Mouse (Mus musculus): ENCODE results near the gene Umodl1. TPM values are rescaled to one million over a fixed set of nuclear protein-coding genes. Genes with fewer than 3 reads are reported as not detected.

The Umodl1 gene
- polyA plus RNA-seq, 1 experiment = not detected

DNA sequence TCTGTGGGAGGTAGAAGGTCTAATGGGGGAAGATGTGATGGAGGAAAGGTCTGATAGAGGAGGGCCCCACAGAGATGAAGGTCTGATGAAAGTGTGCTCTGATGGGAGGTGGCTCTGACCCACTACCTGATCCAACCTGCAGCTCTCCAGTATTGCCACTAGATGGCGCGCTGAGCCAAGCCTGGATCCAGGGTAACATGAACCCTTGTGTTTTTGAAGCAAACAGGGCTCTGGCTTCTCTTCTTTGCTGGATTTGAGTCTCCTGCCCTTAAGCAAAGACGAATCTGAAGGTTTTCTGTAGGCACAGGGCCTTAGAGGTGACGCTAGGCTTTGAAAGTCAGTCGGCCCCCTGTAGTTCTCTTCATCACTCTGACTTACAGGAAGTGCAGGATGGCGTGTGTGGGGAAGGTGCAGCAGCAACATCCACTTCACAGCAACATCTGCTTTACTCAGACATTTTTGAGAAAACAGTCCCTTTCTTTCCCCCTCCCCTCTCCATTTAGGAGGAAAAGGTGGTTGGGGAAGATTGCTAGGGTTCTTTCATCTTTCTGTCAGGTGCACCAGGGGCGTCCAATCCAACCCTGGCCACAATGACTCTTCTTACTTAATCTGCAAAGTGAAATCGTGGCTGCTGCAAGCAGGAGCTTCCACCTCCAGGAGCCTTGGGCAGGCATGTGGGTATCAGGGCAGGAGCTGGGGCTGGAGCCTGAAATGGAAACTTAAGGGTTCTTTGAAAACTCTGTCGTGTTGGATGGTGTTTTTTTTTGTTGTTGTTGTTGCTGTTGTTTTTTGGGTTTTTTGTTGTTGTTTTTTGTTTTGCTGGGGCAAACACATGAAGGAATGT is 57.3 kb downstream of the Umodl1 start:
- no peaks in the 10 kb centered on the region for H3K36me3 ChIP-seq (ENCODE audit: control insufficient read depth, insufficient read depth)
- no peak overlapping the region for H3K4me2 ChIP-seq (ENCODE audit: low read depth)
- H3K27me3 ChIP-seq (ENCODE audit: control insufficient read depth, insufficient read depth, insufficient read length) = no peaks in the 10 kb centered on the region
- H3K4me3 ChIP-seq = no peak overlapping the region
- TF ChIP-seq USF1 (IDR thresholded peaks at IDR 0.05; ENCODE audit: low read depth) (no peak), MAX (IDR thresholded peaks at IDR 0.05; ENCODE audit: low read depth) (no peak), SRF (IDR thresholded peaks at IDR 0.05; ENCODE audit: control insufficient read depth, insufficient read length, low read depth) (no peak), MYOG (IDR thresholded peaks at IDR 0.05; ENCODE audit: control insufficient read depth in 1 of 3, insufficient read depth in 1 of 3, insufficient read length in 2 of 3, low read depth in 2 of 3) (no peak), E2F4 (IDR thresholded peaks at IDR 0.05; ENCODE audit: insufficient read depth) (no peak)
- no peaks in the 10 kb centered on the region for H3K79me2 ChIP-seq (ENCODE audit: control insufficient read depth, insufficient read depth)
- no peak overlapping the region for H3ac ChIP-seq (ENCODE audit: control insufficient read depth, insufficient read length)

DNA sequence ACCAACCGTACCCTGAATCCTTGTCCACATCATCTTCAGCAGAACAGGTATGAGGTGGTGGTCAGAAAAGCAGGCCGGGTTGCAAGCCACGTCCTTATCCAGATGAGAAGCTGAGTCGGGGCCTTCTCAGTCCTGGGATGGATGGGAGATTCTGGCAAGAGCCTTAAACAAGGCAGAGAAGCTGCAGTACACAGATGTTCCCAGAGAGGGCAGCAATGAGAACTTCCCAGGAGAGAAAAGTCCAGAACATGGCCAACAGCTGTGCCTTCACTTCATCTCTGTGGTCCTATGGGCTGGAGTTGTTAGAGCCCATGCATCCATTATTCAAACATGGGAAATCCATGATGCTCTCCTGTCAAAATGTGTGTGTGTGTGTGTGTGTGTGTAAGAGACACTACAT is 63.8 kb downstream of the Umodl1 start:
- Histone ChIP-seq H3K27me3 (ENCODE audit: control insufficient read depth, insufficient read depth, insufficient read length) (no peaks in the 10 kb centered on the region), H3K4me2 (ENCODE audit: low read depth) (no peak overlapping the region), H3K4me3 (no peak overlapping the region), H3ac (ENCODE audit: control insufficient read depth, insufficient read length) (no peak overlapping the region), H3K79me2 (ENCODE audit: control insufficient read depth, insufficient read depth) (no peaks in the 10 kb centered on the region), H3K36me3 (ENCODE audit: control insufficient read depth, insufficient read depth) (no peaks in the 10 kb centered on the region)
- TF ChIP-seq MYOD1 (IDR thresholded peaks at IDR 0.05; ENCODE audit: control insufficient read depth in 1 of 3, insufficient read length in 2 of 3, low read depth in 2 of 3) = no peak
- no peak for TF ChIP-seq MAX (IDR thresholded peaks at IDR 0.05; ENCODE audit: low read depth)
- no peak for TF ChIP-seq REST (IDR thresholded peaks at IDR 0.05; ENCODE audit: insufficient read depth, insufficient read length)
- no peak for TF ChIP-seq CEBPB (IDR thresholded peaks at IDR 0.05; ENCODE audit: insufficient read depth, poor library complexity, severe bottlenecking)
- TF ChIP-seq TCF12 (IDR thresholded peaks at IDR 0.05; ENCODE audit: insufficient read depth, poor library complexity, severe bottlenecking) = no peak
- no peak for TF ChIP-seq USF1 (IDR thresholded peaks at IDR 0.05; ENCODE audit: low read depth)
- TF ChIP-seq MYOG (IDR thresholded peaks at IDR 0.05; ENCODE audit: control insufficient read depth in 1 of 3, insufficient read depth in 1 of 3, insufficient read length in 2 of 3, low read depth in 2 of 3) = no peak
- no peak for TF ChIP-seq E2F4 (IDR thresholded peaks at IDR 0.05; ENCODE audit: insufficient read depth)
- TF ChIP-seq TCF3 (IDR thresholded peaks at IDR 0.05; ENCODE audit: insufficient read length, low read depth) = no peak
- no peak for TF ChIP-seq POLR2AphosphoS2 (IDR thresholded peaks at IDR 0.05; ENCODE audit: insufficient read length, low read depth)
- no peak for TF ChIP-seq SRF (IDR thresholded peaks at IDR 0.05; ENCODE audit: control insufficient read depth, insufficient read length, low read depth)
- no peak for TF ChIP-seq POLR2A (IDR thresholded peaks at IDR 0.05; ENCODE audit: insufficient read length, low read depth)

- Histone ChIP-seq H3K79me2 (ENCODE audit: control insufficient read depth, insufficient read depth) (no peaks in the 10 kb centered on the region), H3K4me2 (ENCODE audit: low read depth) (no peak overlapping the region), H3ac (ENCODE audit: control insufficient read depth, insufficient read length) (no peak overlapping the region), H3K27me3 (ENCODE audit: control insufficient read depth, insufficient read depth, insufficient read length) (no peaks in the 10 kb centered on the region), H3K4me3 (no peak overlapping the region), H3K36me3 (ENCODE audit: control insufficient read depth, insufficient read depth) (no peaks in the 10 kb centered on the region)
- TF ChIP-seq TCF3 (IDR thresholded peaks at IDR 0.05; ENCODE audit: insufficient read length, low read depth) (no peak), POLR2A (IDR thresholded peaks at IDR 0.05; ENCODE audit: insufficient read length, low read depth) (no peak), SRF (IDR thresholded peaks at IDR 0.05; ENCODE audit: control insufficient read depth, insufficient read length, low read depth) (no peak), TCF12 (IDR thresholded peaks at IDR 0.05; ENCODE audit: insufficient read depth, poor library complexity, severe bottlenecking) (no peak), CEBPB (IDR thresholded peaks at IDR 0.05; ENCODE audit: insufficient read depth, poor library complexity, severe bottlenecking) (no peak), USF1 (IDR thresholded peaks at IDR 0.05; ENCODE audit: low read depth) (no peak), E2F4 (IDR thresholded peaks at IDR 0.05; ENCODE audit: insufficient read depth) (no peak), MYOG (IDR thresholded peaks at IDR 0.05; ENCODE audit: control insufficient read depth in 1 of 3, insufficient read depth in 1 of 3, insufficient read length in 2 of 3, low read depth in 2 of 3) (no peak), POLR2AphosphoS2 (IDR thresholded peaks at IDR 0.05; ENCODE audit: insufficient read length, low read depth) (no peak), REST (IDR thresholded peaks at IDR 0.05; ENCODE audit: insufficient read depth, insufficient read length) (no peak), MAX (IDR thresholded peaks at IDR 0.05; ENCODE audit: low read depth) (no peak), MYOD1 (IDR thresholded peaks at IDR 0.05; ENCODE audit: control insufficient read depth in 1 of 3, insufficient read length in 2 of 3, low read depth in 2 of 3) (no peak)
These were observed 65.1 kb downstream of the Umodl1 start for GRCm38 (mm10) chr17:31019505-31019904.

DNA sequence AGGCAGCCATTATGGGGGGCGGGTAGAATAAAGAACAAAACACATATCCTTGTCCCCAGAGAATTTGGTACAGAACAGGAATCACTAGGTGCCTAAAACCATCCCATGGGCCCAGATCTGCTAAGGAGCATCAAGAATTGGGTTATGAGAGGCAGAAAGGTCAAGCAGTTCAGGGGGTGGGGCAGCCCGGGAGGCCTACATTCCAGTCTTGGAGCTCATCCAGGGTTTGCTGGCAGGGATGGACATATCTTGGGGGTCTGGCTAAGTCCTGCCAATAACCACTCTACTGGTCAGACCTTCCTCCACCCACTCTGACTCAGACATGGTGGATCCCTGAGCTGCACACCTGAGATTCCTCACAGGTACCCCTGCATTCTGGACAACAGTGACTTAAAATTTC is 65.6 kb downstream of the Umodl1 start:
- no peak for TF ChIP-seq CEBPB (IDR thresholded peaks at IDR 0.05; ENCODE audit: insufficient read depth, poor library complexity, severe bottlenecking)
- Histone ChIP-seq H3K79me2 (ENCODE audit: control insufficient read depth, insufficient read depth) (no peaks in the 10 kb centered on the region), H3ac (ENCODE audit: control insufficient read depth, insufficient read length) (no peak overlapping the region), H3K27me3 (ENCODE audit: control insufficient read depth, insufficient read depth, insufficient read length) (no peaks in the 10 kb centered on the region), H3K36me3 (ENCODE audit: control insufficient read depth, insufficient read depth) (no peaks in the 10 kb centered on the region), H3K4me3 (no peak overlapping the region), H3K4me2 (ENCODE audit: low read depth) (no peak overlapping the region)

GRCm38 (mm10) chr17:31021276-31021675 is 66.8 kb downstream of the Umodl1 start:
- H3K4me3 ChIP-seq = no peak overlapping the region
- no peak overlapping the region for H3ac ChIP-seq (ENCODE audit: control insufficient read depth, insufficient read length)
- no peak overlapping the region for H3K4me2 ChIP-seq (ENCODE audit: low read depth)
- H3K79me2 ChIP-seq (ENCODE audit: control insufficient read depth, insufficient read depth) = no peaks in the 10 kb centered on the region
- no peaks in the 10 kb centered on the region for H3K27me3 ChIP-seq (ENCODE audit: control insufficient read depth, insufficient read depth, insufficient read length)
- no peak for TF ChIP-seq CEBPB (IDR thresholded peaks at IDR 0.05; ENCODE audit: insufficient read depth, poor library complexity, severe bottlenecking)
- TF ChIP-seq MYOD1 (IDR thresholded peaks at IDR 0.05; ENCODE audit: control insufficient read depth in 1 of 3, insufficient read length in 2 of 3, low read depth in 2 of 3) = no peak
- no peak for TF ChIP-seq USF1 (IDR thresholded peaks at IDR 0.05; ENCODE audit: low read depth)
- H3K36me3 ChIP-seq (ENCODE audit: control insufficient read depth, insufficient read depth) = no peaks in the 10 kb centered on the region
